Mouse (Mus musculus) heart, postnatal 0 days (tissue): ENCODE data around the gene Hnrnpa0.

Experiments used
- CTCF ChIP-seq: IDR thresholded peaks from 2 replicates; pipeline ENCODE4 v1.5.1; 2016; ENCODE audit warnings: antibody characterized with exemption, control low read depth, low read depth
- EP300 ChIP-seq: IDR thresholded peaks from 2 replicates; pipeline ENCODE4 v1.6.1; 2016; ENCODE audit warnings: antibody characterized with exemption, low read depth

- TF ChIP-seq CTCF: no peak
- no peak for TF ChIP-seq EP300
Observed at GRCm38 (mm10) chr13:58126862-58127765, 1.2 kb downstream of the Hnrnpa0 start.
